Comparison of ENCODE assay signal across 1 mouse cellular context in the genomic region with DNA sequence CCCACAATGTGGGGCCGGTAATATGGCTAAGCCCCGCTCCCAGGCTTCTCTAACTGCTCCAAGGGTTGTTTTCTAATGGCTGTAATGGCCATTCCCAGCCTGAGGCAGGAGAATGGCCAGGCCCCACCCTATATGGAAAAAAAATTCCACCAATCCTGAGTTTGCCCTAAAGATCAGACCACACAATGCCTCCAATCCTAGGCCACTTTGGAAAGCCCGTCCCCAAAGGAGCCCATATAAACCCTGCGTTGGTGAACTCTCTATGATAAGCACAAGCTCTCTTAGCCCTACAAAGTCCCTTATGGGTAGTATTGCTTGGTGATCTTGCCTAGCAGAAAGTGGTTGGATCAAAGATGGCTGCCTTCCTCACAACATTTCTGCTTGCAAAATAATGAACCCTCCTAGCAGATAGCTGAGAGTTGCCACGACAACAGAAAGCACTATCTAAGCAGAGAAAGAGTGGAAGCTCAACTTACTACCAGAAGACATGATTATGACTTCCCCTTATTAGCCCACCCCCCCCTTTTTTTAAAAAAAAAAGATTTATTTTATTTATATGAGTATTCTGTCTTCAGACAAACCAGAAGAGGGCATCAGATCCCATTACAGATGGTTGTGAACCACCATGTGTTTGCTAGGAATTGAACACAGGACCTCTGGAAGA.
TF ChIP-seq lines count a peak whose summit lies in the region.

No protein-coding gene starts in this region.

TF ChIP-seq in ES-E14, 5 proteins besides CTCF, POLR2A, EP300 and RAD21:
- TF ChIP-seq ZNF384 (IDR thresholded peaks at IDR 0.05; ENCODE audit: low read depth, low read length) (0 out of 2 replicates have a peak, but pooled peaks have one; percentile 25), HCFC1 (IDR thresholded peaks at IDR 0.05; ENCODE audit: borderline replicate concordance, insufficient read depth, low read length) (no peak), ZC3H11A (IDR thresholded peaks at IDR 0.05; ENCODE audit: borderline replicate concordance, low read depth, low read length) (no peak), MAFK (IDR thresholded peaks at IDR 0.05; ENCODE audit: insufficient read depth, low read depth, low read length) (no peak), CHD2 (IDR thresholded peaks at IDR 0.05; ENCODE audit: low read depth, low read length) (no peak)
